Mouse (Mus musculus) intestine, embryonic 14.5 days (tissue): Measurements from ENCODE around the gene Ppara. TPM values are rescaled to one million over a fixed set of nuclear protein-coding genes. Genes with fewer than 3 reads are reported as not detected.
A peak's percentile ranks its signal among the peaks of the same experiment; 100 is the strongest.

Experiments used
- microRNA counts: library from miRNA; unstranded; fragments of <30 nt; microRNA quantifications from one replicate; lab custom pipeline; 2016
- microRNA-seq: library from miRNA; unstranded; fragments of <30 nt; microRNA quantifications from one replicate; pipeline ENCODE4, GENCODE M21; 2016
- polyA plus RNA-seq: library from polyadenylated mRNA; unstranded; fragments of >200 nt; fragmentation: Nextera tagmentation; extraction: Ambion mirVana; gene quantifications from 2 replicates; pipeline ENCODE4 v1.2.1, GENCODE M21; 2014

The Ppara gene
- polyA plus RNA-seq, 1 experiment from 2014 or later: 7.6 TPM

MicroRNAs encoded within 50 kb of the gene (microRNA counts, 519-probe panel; counts per million panel counts)
- 5,219 counts per million, percentile 90 among the panel's probes with 10 or more counts for microRNA mmu-let-7b (lab: Ali Mortazavi, UCI)
- 5,796 counts per million, percentile 95 among the panel's probes with 10 or more counts for microRNA mmu-let-7c (lab: Ali Mortazavi, UCI)

Small RNAs within 50 kb of the gene (microRNA-seq; reads per million reads assigned to microRNA genes)
- gene Mirlet7b (1,713 reads per million, percentile 82 among the genes with 10 or more reads in this experiment), gene Mirlet7c-2 (45.2 reads per million, percentile 53 among the genes with 10 or more reads in this experiment)

Other genes with a start within 250 kb of the Ppara start
- not detected in 2 replicates for gene 7530416G11Rik, start 231.8 kb upstream of the Ppara start, polyA plus RNA-seq
- gene Wnt7b, start 152.5 kb upstream of the Ppara start, polyA plus RNA-seq: 0.42 and 2.2 TPM in 2 replicates
- gene Cdpf1, start 76.7 kb downstream of the Ppara start, polyA plus RNA-seq: 38.5 and 38.7 TPM in 2 replicates
- 0.36 and 0.37 TPM in 2 replicates for gene Pkdrej, start 86.8 kb downstream of the Ppara start, polyA plus RNA-seq
- 6.6 and 6.7 TPM in 2 replicates for gene Ttc38, start 97.3 kb downstream of the Ppara start, polyA plus RNA-seq
- 25.8 and 27.4 TPM in 2 replicates for gene Gtse1, start 124.8 kb downstream of the Ppara start, polyA plus RNA-seq
- gene Trmu, start 144.3 kb downstream of the Ppara start, polyA plus RNA-seq: 35.7 and 36.4 TPM in 2 replicates